Mouse (Mus musculus) heart, embryonic 16.5 days (tissue): ENCODE data around the gene Gp1bb. TPM values are rescaled to one million over a fixed set of nuclear protein-coding genes. Genes with fewer than 3 reads are reported as not detected.

Experiments
- ATAC-seq: fragments of 200-750 bp; cut with Nextera tagmentation; replicated peaks from 2 replicates; pipeline ENCODE4 v1.8.0; 2017; ENCODE audit warnings: moderate number of reproducible peaks; ENCODE audit not compliant: insufficient read depth, low FRiP score; ENCODE audit errors: extremely low read depth
- H3K27ac ChIP-seq: fragments of 300-500 bp; sonication (generic); 2 replicates; pipeline ENCODE4 v1.5.1; 2014; ENCODE audit warnings: mild to moderate bottlenecking, low read length, control low read depth, moderate library complexity
- H3K27me3 ChIP-seq: fragments of 300-500 bp; sonication (generic); 2 replicates; pipeline ENCODE4 v1.6.1; 2014; ENCODE audit warnings: low read length, mixed read lengths; ENCODE audit not compliant: control insufficient read depth, insufficient read depth
- H3K36me3 ChIP-seq: fragments of 300-500 bp; sonication (generic); 2 replicates; pipeline ENCODE4 v1.6.1; 2014; ENCODE audit not compliant: control insufficient read depth, insufficient read depth
- H3K4me1 ChIP-seq: fragments of 300-500 bp; sonication (generic); 2 replicates; pipeline ENCODE4 v1.6.1; 2014; ENCODE audit warnings: low read length, mixed read lengths; ENCODE audit not compliant: control insufficient read depth, insufficient read depth
- H3K4me2 ChIP-seq: fragments of 300-500 bp; sonication (generic); 2 replicates; pipeline ENCODE4 v1.6.1; 2014; ENCODE audit warnings: low read depth, mild to moderate bottlenecking, control low read depth, low read length
- H3K4me3 ChIP-seq: fragments of 300-500 bp; sonication (generic); 2 replicates; pipeline ENCODE4 v1.5.1; 2014; ENCODE audit warnings: mild to moderate bottlenecking, control low read depth, low read length
- H3K9ac ChIP-seq: fragments of 300-500 bp; sonication (generic); 2 replicates; pipeline ENCODE4 v1.6.1; 2014; ENCODE audit warnings: low read length, control low read depth
- H3K9me3 ChIP-seq: fragments of 300-500 bp; sonication (generic); replicated peaks from 2 replicates; pipeline ENCODE4 v1.6.1; 2016; ENCODE audit warnings: low read length; ENCODE audit not compliant: control insufficient read depth
- WGBS: fragments of 180-500 bp; shearing (Covaris S2); extraction: QIAGEN DNeasy Blood & Tissue Kit; methylation state at CpG from one replicate; pipeline ENCODE4 v1.1.7; 2014; 5-methylcytosine and 5-hydroxymethylcytosine counted together
- polyA plus RNA-seq: library from polyadenylated mRNA; unstranded; fragments of >200 nt; fragmentation: Nextera tagmentation; extraction: Ambion mirVana; gene quantifications from 2 replicates; pipeline ENCODE4 v1.2.1, GENCODE M21; 2015

Gp1bb gene
- polyA plus RNA-seq, 1 experiment from 2014 or later: 2.4 TPM

GRCm38 (mm10) chr16:18618297-18618696 is 3.9 kb downstream of the Gp1bb start:
- Histone ChIP-seq H3K4me2 (no peak overlapping the region), H3K27me3 (peaks cover 69% of the 10 kb centered on the region), H3K4me1 (peaks cover 23% of the 10 kb centered on the region), H3K27ac (no peak overlapping the region), H3K9me3 (no peaks in the 10 kb centered on the region), H3K4me3 (no peak overlapping the region), H3K36me3 (no peaks in the 10 kb centered on the region), H3K9ac (no peak overlapping the region)
- ATAC-seq: no peak
- 55% methylated on average over 2 of the region's 2 CpGs for WGBS

- peak overlapping the region; percentile 57 for H3K4me2 ChIP-seq
- H3K4me1 ChIP-seq: peaks cover 23% of the 10 kb centered on the region
- H3K27me3 ChIP-seq: peaks cover 61% of the 10 kb centered on the region
- WGBS: 2% methylated on average over 27 of the region's 27 CpGs
- 0 out of 2 replicates have a peak overlapping the region, but pooled peaks have one; percentile 35 for H3K9ac ChIP-seq
- no peak overlapping the region for H3K27ac ChIP-seq
- no peak; the same call in 1 of the 2 replicates for ATAC-seq
- no peaks in the 10 kb centered on the region for H3K36me3 ChIP-seq
- no peaks in the 10 kb centered on the region for H3K9me3 ChIP-seq
- H3K4me3 ChIP-seq: peak overlapping the region; percentile 28
Measured at GRCm38 (mm10) chr16:18617370-18618065, 4.7 kb downstream of the Gp1bb start.

GRCm38 (mm10) chr16:18613301-18613700 is 8.9 kb downstream of the Gp1bb start:
- Histone ChIP-seq H3K4me1 (peaks cover 7% of the 10 kb centered on the region), H3K4me2 (no peak overlapping the region), H3K9ac (no peak overlapping the region), H3K27me3 (peaks cover 32% of the 10 kb centered on the region), H3K4me3 (no peak overlapping the region), H3K27ac (no peak overlapping the region), H3K9me3 (no peaks in the 10 kb centered on the region), H3K36me3 (no peaks in the 10 kb centered on the region)
- ATAC-seq: no peak
- 76% methylated on average over 3 of the region's 3 CpGs for WGBS

- no peak overlapping the region for H3K27ac ChIP-seq
- WGBS: 44% methylated on average over 13 of the region's 13 CpGs
Measured at GRCm38 (mm10) chr16:18611752-18612151, 10.5 kb downstream of the Gp1bb start.

GRCm38 (mm10) chr16:18609099-18609498 is 13.1 kb downstream of the Gp1bb start:
- H3K27ac ChIP-seq: no peak overlapping the region
- H3K9ac ChIP-seq: no peak overlapping the region
- no peak for ATAC-seq
- no peak overlapping the region for H3K4me2 ChIP-seq
- H3K9me3 ChIP-seq: no peaks in the 10 kb centered on the region
- peaks cover 11% of the 10 kb centered on the region for H3K4me1 ChIP-seq
- H3K36me3 ChIP-seq: no peaks in the 10 kb centered on the region
- WGBS: 68% methylated on average over 2 of the region's 2 CpGs
- no peak overlapping the region for H3K4me3 ChIP-seq
- H3K27me3 ChIP-seq: peaks cover 13% of the 10 kb centered on the region

More at GRCm38 (mm10) chr16:18611752-18612151, 10.5 kb downstream of the Gp1bb start:
- Histone ChIP-seq H3K9ac (no peak overlapping the region), H3K27me3 (peaks cover 21% of the 10 kb centered on the region), H3K4me2 (no peak overlapping the region), H3K4me1 (no peaks in the 10 kb centered on the region), H3K36me3 (no peaks in the 10 kb centered on the region), H3K9me3 (no peaks in the 10 kb centered on the region), H3K4me3 (no peak overlapping the region)
- no peak for ATAC-seq

GRCm38 (mm10) chr16:18608226-18608625 is 14.0 kb downstream of the Gp1bb start:
- Histone ChIP-seq H3K9ac (no peak overlapping the region), H3K4me2 (no peak overlapping the region), H3K4me3 (no peak overlapping the region), H3K27ac (no peak overlapping the region), H3K27me3 (peaks cover 13% of the 10 kb centered on the region; the same call in 1 of the 2 replicates), H3K36me3 (no peaks in the 10 kb centered on the region), H3K9me3 (no peaks in the 10 kb centered on the region), H3K4me1 (peaks cover 17% of the 10 kb centered on the region)
- ATAC-seq: no peak
- WGBS: 22% methylated on average over 11 of the region's 11 CpGs

- Histone ChIP-seq H3K4me3 (no peak overlapping the region), H3K27ac (no peak overlapping the region), H3K36me3 (no peaks in the 10 kb centered on the region), H3K27me3 (peaks cover 11% of the 10 kb centered on the region; the same call in 1 of the 2 replicates), H3K4me1 (peaks cover 17% of the 10 kb centered on the region), H3K4me2 (no peak overlapping the region), H3K9me3 (no peaks in the 10 kb centered on the region), H3K9ac (no peak overlapping the region)
- WGBS: 77% methylated on average over 5 of the region's 5 CpGs
- no peak for ATAC-seq
Measured at GRCm38 (mm10) chr16:18605705-18606104, 16.5 kb downstream of the Gp1bb start.

GRCm38 (mm10) chr16:18604267-18604701 is 17.9 kb downstream of the Gp1bb start:
- Histone ChIP-seq H3K27me3 (peaks cover 10% of the 10 kb centered on the region; the same call in 1 of the 2 replicates), H3K9me3 (no peaks in the 10 kb centered on the region), H3K9ac (peak overlapping the region; percentile 60; the same call in 1 of the 2 replicates), H3K4me2 (no peak overlapping the region), H3K27ac (peak overlapping the region; percentile 74), H3K36me3 (no peaks in the 10 kb centered on the region), H3K4me3 (no peak overlapping the region), H3K4me1 (peaks cover 17% of the 10 kb centered on the region)
- 29% methylated on average over 8 of the region's 8 CpGs for WGBS
- peak; percentile 87 for ATAC-seq

- 67% methylated on average over 7 of the region's 7 CpGs for WGBS
- Histone ChIP-seq H3K27me3 (peaks cover 4% of the 10 kb centered on the region; the same call in 1 of the 2 replicates), H3K4me1 (peaks cover 17% of the 10 kb centered on the region), H3K4me2 (no peak overlapping the region), H3K36me3 (no peaks in the 10 kb centered on the region), H3K9me3 (no peaks in the 10 kb centered on the region), H3K9ac (no peak overlapping the region), H3K27ac (no peak overlapping the region), H3K4me3 (no peak overlapping the region)
- ATAC-seq: no peak
Measured at GRCm38 (mm10) chr16:18601447-18601846, 20.8 kb downstream of the Gp1bb start.
